Mouse (Mus musculus) c-Kit-positive CD71-positive TER-119-positive erythroid progenitor cells, embryonic 14.5 days (primary cell): ENCODE results near the gene Cdca5.

Source experiments
- DNase-seq: peaks from one replicate; pipeline ENCODE4 v3.0.0-alpha.2; 2013; ENCODE audit warnings: low spot score

Cdca5 gene

GRCm38 (mm10) chr19:6061641-6062302 is 23.0 kb upstream of the Cdca5 start:
- DNase-seq: peak; percentile 52

GRCm38 (mm10) chr19:6062418-6062817 is 22.4 kb upstream of the Cdca5 start:
- DNase-seq: no peak

- DNase-seq: no peak
These were observed 21.7 kb upstream of the Cdca5 start for GRCm38 (mm10) chr19:6063081-6063480.

GRCm38 (mm10) chr19:6066571-6066970 is 18.2 kb upstream of the Cdca5 start:
- no peak for DNase-seq

- peak; percentile 85 for DNase-seq
These were observed 17.6 kb upstream of the Cdca5 start for GRCm38 (mm10) chr19:6067011-6067723.

- DNase-seq: peak; percentile 89
These were observed 16.9 kb upstream of the Cdca5 start, which contains the start of gene Tm7sf2 for GRCm38 (mm10) chr19:6067724-6068415. TSS of gene Tm7sf2 (minus strand) at chr19:6068373.

- no peak for DNase-seq
These were observed 15.8 kb upstream of the Cdca5 start for GRCm38 (mm10) chr19:6068951-6069350.

- DNase-seq: no peak
These were observed 14.9 kb upstream of the Cdca5 start for GRCm38 (mm10) chr19:6069851-6070250.

- no peak for DNase-seq
These were observed 14.1 kb upstream of the Cdca5 start for GRCm38 (mm10) chr19:6070571-6071250.

GRCm38 (mm10) chr19:6071261-6071660 is 13.5 kb upstream of the Cdca5 start:
- no peak for DNase-seq

- no peak for DNase-seq
These were observed 10.9 kb upstream of the Cdca5 start for GRCm38 (mm10) chr19:6073889-6074288.

- DNase-seq: peak; percentile 88
These were observed 8.0 kb upstream of the Cdca5 start, which contains the start of gene Vps51 for GRCm38 (mm10) chr19:6076564-6077393. TSS of gene Vps51 (minus strand) at chr19:6077231.

- no peak for DNase-seq
These were observed 4.8 kb upstream of the Cdca5 start, which contains the start of gene Tmem262 for GRCm38 (mm10) chr19:6079983-6080480. TSS of gene Tmem262 (plus strand) at chr19:6080033.

GRCm38 (mm10) chr19:6082156-6082555 is 2.6 kb upstream of the Cdca5 start, which contains the start of gene Gm28374:
TSS of gene Gm28374 (minus strand) at chr19:6082256.
- no peak for DNase-seq

GRCm38 (mm10) chr19:6085417-6085879 is 665 bp downstream of the Cdca5 start:
- peak; percentile 82 for DNase-seq

GRCm38 (mm10) chr19:6088841-6089240 is 4.1 kb downstream of the Cdca5 start:
- DNase-seq: no peak

- DNase-seq: no peak
These were observed 9.3 kb downstream of the Cdca5 start, which contains the start of gene AC131692.1 for GRCm38 (mm10) chr19:6094119-6094518. TSS of gene AC131692.1 (plus strand) at chr19:6094419.

GRCm38 (mm10) chr19:6097847-6098246 is 13.1 kb downstream of the Cdca5 start:
- DNase-seq: no peak

GRCm38 (mm10) chr19:6101186-6101585 is 16.4 kb downstream of the Cdca5 start:
- DNase-seq: no peak

GRCm38 (mm10) chr19:6102169-6102853 is 17.5 kb downstream of the Cdca5 start:
- DNase-seq: peak; percentile 49
